Mouse (Mus musculus): ENCODE data around the gene 4930432M17Rik. TPM values are rescaled to one million over a fixed set of nuclear protein-coding genes. Genes with fewer than 3 reads are reported as not detected.

The 4930432M17Rik gene
- not detected in 2 replicates for polyA plus RNA-seq (2015; fragmentation: Nextera tagmentation; extraction: Ambion mirVana)

DNA sequence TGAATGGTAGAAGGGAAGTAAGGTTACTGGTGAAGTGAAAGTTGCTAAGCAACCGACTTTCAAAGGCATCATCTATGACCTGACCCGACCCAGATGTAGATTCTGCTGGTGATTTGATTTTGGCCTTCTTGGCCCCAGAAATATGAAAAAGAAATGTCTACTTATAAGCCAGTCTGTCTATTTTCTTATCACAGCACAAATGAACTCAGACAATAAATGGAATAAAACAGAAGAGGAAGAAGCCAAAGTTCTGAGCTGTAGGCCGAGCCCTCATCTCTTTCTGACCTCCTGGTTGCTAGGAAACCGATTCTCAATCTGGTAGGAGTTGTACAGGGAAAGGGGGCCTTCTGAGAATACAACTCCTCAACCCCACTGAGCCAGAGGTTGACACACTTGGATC lies at the start of gene 4930432M17Rik:
Gene 4930432M17Rik (plus strand): TSS at position 301 of the 400 bp plus-strand sequence.
- no peaks in the 10 kb centered on the region for H3K27me3 ChIP-seq
- no peak within 1 kb of the TSS for H3K9ac ChIP-seq
- H3K36me3 ChIP-seq = no peaks in the 10 kb centered on the region
- H3K4me2 ChIP-seq = no peak within 1 kb of the TSS
- no peaks in the 10 kb centered on the region for H3K9me3 ChIP-seq
- no peaks in the 10 kb centered on the region for H3K4me1 ChIP-seq (replicated peaks)
- ATAC-seq (ENCODE audit: low read depth) = no peak
- H3K27ac ChIP-seq (replicated peaks) = no peak within 1 kb of the TSS
- WGBS = 73% methylated on average over 4 of the region's 4 CpGs
- H3K4me3 ChIP-seq = no peak within 1 kb of the TSS

DNA sequence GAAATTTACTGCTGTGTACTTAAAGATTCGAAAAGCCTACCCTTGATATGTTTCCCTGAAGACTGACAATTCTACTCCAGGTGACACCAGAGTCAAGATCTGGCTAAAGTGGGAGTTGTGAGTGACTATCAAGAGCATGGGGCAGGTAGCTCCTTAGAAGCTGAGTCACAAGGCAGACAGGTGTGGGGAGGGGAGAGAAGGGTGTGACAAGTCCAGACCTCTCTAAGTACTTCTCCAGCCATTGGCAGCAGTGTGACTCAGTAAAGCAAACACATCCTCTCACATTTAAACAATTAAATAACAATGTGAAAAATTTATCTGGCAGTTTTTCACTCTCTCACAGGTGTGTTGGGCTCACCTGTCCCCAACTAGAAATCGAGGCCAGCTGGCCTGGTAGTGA lies 44.9 kb upstream of the 4930432M17Rik start:
- ATAC-seq (ENCODE audit: low read depth) = no peak
- Histone ChIP-seq H3K4me2 (no peak overlapping the region), H3K9ac (no peak overlapping the region), H3K4me1 (replicated peaks) (no peaks in the 10 kb centered on the region), H3K36me3 (no peaks in the 10 kb centered on the region), H3K27ac (replicated peaks) (no peak overlapping the region), H3K4me3 (no peak overlapping the region), H3K9me3 (no peaks in the 10 kb centered on the region), H3K27me3 (no peaks in the 10 kb centered on the region)
- 81% methylated on average over 2 of the region's 2 CpGs for WGBS

GRCm38 (mm10) chr3:121626273-121626672 lies 44.3 kb upstream of the 4930432M17Rik start:
- no peaks in the 10 kb centered on the region for H3K9me3 ChIP-seq
- no peak overlapping the region for H3K4me2 ChIP-seq
- no peak for ATAC-seq (ENCODE audit: low read depth)
- H3K36me3 ChIP-seq = no peaks in the 10 kb centered on the region
- H3K4me3 ChIP-seq = no peak overlapping the region
- H3K27me3 ChIP-seq = no peaks in the 10 kb centered on the region
- no peak overlapping the region for H3K27ac ChIP-seq (replicated peaks)
- WGBS = 97% methylated on average over 3 of the region's 3 CpGs
- no peak overlapping the region for H3K9ac ChIP-seq
- H3K4me1 ChIP-seq (replicated peaks) = no peaks in the 10 kb centered on the region

DNA sequence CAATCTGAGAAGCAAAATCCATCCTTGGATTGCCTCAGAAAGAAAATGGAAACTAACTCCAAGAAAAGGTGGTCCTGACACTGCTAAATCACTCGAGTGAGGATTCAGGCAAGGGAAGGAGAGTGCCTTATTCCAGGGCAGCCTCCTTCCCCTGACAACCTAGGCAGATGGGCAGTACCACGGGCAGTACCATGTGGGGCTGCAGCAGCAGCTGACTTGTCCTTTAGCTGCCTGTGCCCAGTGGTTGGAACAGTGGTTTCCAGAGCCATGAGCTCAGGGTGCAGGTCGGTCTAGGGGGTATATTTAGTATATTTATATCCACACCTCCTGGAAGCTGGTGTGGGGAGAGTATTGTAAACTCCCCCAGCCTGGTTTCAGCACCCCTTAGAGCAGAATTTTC lies 42.3 kb upstream of the 4930432M17Rik start:
- no peak overlapping the region for H3K27ac ChIP-seq (replicated peaks)
- no peak overlapping the region for H3K4me3 ChIP-seq
- H3K4me1 ChIP-seq (replicated peaks) = no peaks in the 10 kb centered on the region
- H3K9me3 ChIP-seq = no peaks in the 10 kb centered on the region
- H3K4me2 ChIP-seq = no peak overlapping the region
- no peak for ATAC-seq (ENCODE audit: low read depth)
- H3K9ac ChIP-seq = no peak overlapping the region
- no peaks in the 10 kb centered on the region for H3K36me3 ChIP-seq
- no peaks in the 10 kb centered on the region for H3K27me3 ChIP-seq
- 63% methylated on average over 3 of the region's 3 CpGs for WGBS

DNA sequence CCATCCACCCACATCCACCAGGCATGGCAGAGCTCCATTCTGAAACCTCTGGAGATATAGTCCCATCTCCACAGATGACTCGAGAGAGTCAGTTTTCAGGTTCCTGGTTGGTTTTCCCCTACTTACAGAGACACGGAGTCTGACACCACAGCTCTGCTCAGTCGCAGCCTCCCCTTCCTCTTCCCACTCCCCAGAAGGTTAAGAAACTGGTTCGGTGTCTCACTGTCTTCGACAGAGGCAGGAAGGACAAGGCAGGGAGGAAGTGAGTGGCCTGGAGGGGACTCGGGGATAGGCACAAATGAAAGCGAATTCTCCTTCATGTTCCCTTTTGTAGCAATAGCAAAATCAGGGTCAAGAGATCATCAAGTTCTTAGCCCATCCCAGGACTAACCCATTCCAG lies 39.9 kb upstream of the 4930432M17Rik start:
- Histone ChIP-seq H3K27me3 (no peaks in the 10 kb centered on the region), H3K9me3 (no peaks in the 10 kb centered on the region), H3K4me3 (no peak overlapping the region), H3K4me1 (replicated peaks) (no peaks in the 10 kb centered on the region), H3K4me2 (no peak overlapping the region), H3K36me3 (no peaks in the 10 kb centered on the region), H3K9ac (no peak overlapping the region), H3K27ac (replicated peaks) (no peak overlapping the region)
- WGBS = 81% methylated on average over 7 of the region's 7 CpGs
- ATAC-seq (ENCODE audit: low read depth) = no peak

GRCm38 (mm10) chr3:121634963-121635362 lies 35.6 kb upstream of the 4930432M17Rik start:
- no peaks in the 10 kb centered on the region for H3K27me3 ChIP-seq
- H3K4me2 ChIP-seq = no peak overlapping the region
- no peaks in the 10 kb centered on the region for H3K9me3 ChIP-seq
- H3K9ac ChIP-seq = no peak overlapping the region
- no peak overlapping the region for H3K4me3 ChIP-seq
- H3K36me3 ChIP-seq = no peaks in the 10 kb centered on the region
- H3K27ac ChIP-seq (replicated peaks) = no peak overlapping the region
- WGBS = 91% methylated on average over 3 of the region's 3 CpGs
- ATAC-seq (ENCODE audit: low read depth) = no peak
- H3K4me1 ChIP-seq (replicated peaks) = no peaks in the 10 kb centered on the region

DNA sequence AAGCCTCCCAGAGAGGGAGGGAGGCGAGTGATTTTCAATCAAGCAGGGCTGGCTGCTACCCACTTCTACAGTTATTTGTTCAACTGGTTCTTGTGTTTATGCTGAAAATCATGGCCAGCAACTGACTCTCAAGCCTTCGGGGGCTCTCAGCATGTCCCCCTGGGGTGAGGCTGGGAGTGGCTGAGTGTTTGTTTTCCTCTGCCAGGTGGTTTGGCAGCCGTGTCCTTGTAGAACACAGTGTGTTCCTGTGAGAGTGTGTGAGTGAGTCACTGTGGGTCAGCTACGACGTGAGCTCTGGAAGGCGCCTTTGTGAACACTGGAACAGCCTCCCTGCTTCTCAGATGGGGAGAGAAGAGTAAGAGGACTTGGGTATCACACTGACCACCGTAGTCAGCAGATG lies 35.1 kb upstream of the 4930432M17Rik start:
- Histone ChIP-seq H3K4me1 (replicated peaks) (0 out of 2 replicates have a peak, but pooled peaks cover 3% of the 10 kb centered on the region), H3K4me3 (no peak overlapping the region), H3K36me3 (no peaks in the 10 kb centered on the region), H3K27ac (replicated peaks) (no peak overlapping the region), H3K9me3 (no peaks in the 10 kb centered on the region), H3K9ac (no peak overlapping the region), H3K4me2 (no peak overlapping the region), H3K27me3 (no peaks in the 10 kb centered on the region)
- 73% methylated on average over 7 of the region's 7 CpGs for WGBS
- no peak for ATAC-seq (ENCODE audit: low read depth)

GRCm38 (mm10) chr3:121636315-121636714 lies 34.2 kb upstream of the 4930432M17Rik start:
- no peak overlapping the region for H3K4me2 ChIP-seq
- no peak overlapping the region for H3K4me3 ChIP-seq
- H3K4me1 ChIP-seq (replicated peaks) = 0 out of 2 replicates have a peak, but pooled peaks cover 5% of the 10 kb centered on the region
- ATAC-seq (ENCODE audit: low read depth) = no peak
- H3K9ac ChIP-seq = no peak overlapping the region
- WGBS = 83% methylated on average over 6 of the region's 6 CpGs
- H3K9me3 ChIP-seq = no peaks in the 10 kb centered on the region
- no peaks in the 10 kb centered on the region for H3K27me3 ChIP-seq
- H3K27ac ChIP-seq (replicated peaks) = no peak overlapping the region
- no peaks in the 10 kb centered on the region for H3K36me3 ChIP-seq

- 79% methylated on average over 7 of the region's 7 CpGs for WGBS
- no peak overlapping the region for H3K27ac ChIP-seq (replicated peaks)
Observed at GRCm38 (mm10) chr3:121636748-121637147, 33.8 kb upstream of the 4930432M17Rik start.

GRCm38 (mm10) chr3:121637792-121638191 lies 32.8 kb upstream of the 4930432M17Rik start:
- Histone ChIP-seq H3K9me3 (no peaks in the 10 kb centered on the region), H3K9ac (no peak overlapping the region), H3K27me3 (no peaks in the 10 kb centered on the region), H3K36me3 (no peaks in the 10 kb centered on the region), H3K4me1 (replicated peaks) (0 out of 2 replicates have a peak, but pooled peaks cover 5% of the 10 kb centered on the region), H3K4me2 (no peak overlapping the region), H3K4me3 (no peak overlapping the region), H3K27ac (replicated peaks) (no peak overlapping the region)
- WGBS = 85% methylated on average over 5 of the region's 5 CpGs
- ATAC-seq (ENCODE audit: low read depth) = no peak

More at GRCm38 (mm10) chr3:121636748-121637147, 33.8 kb upstream of the 4930432M17Rik start:
- Histone ChIP-seq H3K4me3 (no peak overlapping the region), H3K9me3 (no peaks in the 10 kb centered on the region), H3K4me1 (replicated peaks) (0 out of 2 replicates have a peak, but pooled peaks cover 5% of the 10 kb centered on the region), H3K4me2 (no peak overlapping the region), H3K36me3 (no peaks in the 10 kb centered on the region), H3K9ac (no peak overlapping the region), H3K27me3 (no peaks in the 10 kb centered on the region)
- no peak for ATAC-seq (ENCODE audit: low read depth)

GRCm38 (mm10) chr3:121638241-121638640 lies 32.3 kb upstream of the 4930432M17Rik start:
- no peaks in the 10 kb centered on the region for H3K27me3 ChIP-seq
- no peak overlapping the region for H3K9ac ChIP-seq
- no peak overlapping the region for H3K4me3 ChIP-seq
- ATAC-seq (ENCODE audit: low read depth) = no peak
- WGBS = 92% methylated on average over 3 of the region's 3 CpGs
- no peaks in the 10 kb centered on the region for H3K9me3 ChIP-seq
- no peaks in the 10 kb centered on the region for H3K36me3 ChIP-seq
- H3K4me2 ChIP-seq = no peak overlapping the region
- no peak overlapping the region for H3K27ac ChIP-seq (replicated peaks)
- 0 out of 2 replicates have a peak, but pooled peaks cover 5% of the 10 kb centered on the region for H3K4me1 ChIP-seq (replicated peaks)

GRCm38 (mm10) chr3:121640611-121641010 lies 30.0 kb upstream of the 4930432M17Rik start:
- no peaks in the 10 kb centered on the region for H3K27me3 ChIP-seq
- no peak for ATAC-seq (ENCODE audit: low read depth)
- H3K9me3 ChIP-seq = no peaks in the 10 kb centered on the region
- 0 out of 2 replicates have a peak, but pooled peaks cover 9% of the 10 kb centered on the region for H3K4me1 ChIP-seq (replicated peaks)
- WGBS = 75% methylated on average over 2 of the region's 2 CpGs
- no peak overlapping the region for H3K4me3 ChIP-seq
- H3K36me3 ChIP-seq = no peaks in the 10 kb centered on the region
- H3K9ac ChIP-seq = no peak overlapping the region
- H3K27ac ChIP-seq (replicated peaks) = no peak overlapping the region
- no peak overlapping the region for H3K4me2 ChIP-seq

DNA sequence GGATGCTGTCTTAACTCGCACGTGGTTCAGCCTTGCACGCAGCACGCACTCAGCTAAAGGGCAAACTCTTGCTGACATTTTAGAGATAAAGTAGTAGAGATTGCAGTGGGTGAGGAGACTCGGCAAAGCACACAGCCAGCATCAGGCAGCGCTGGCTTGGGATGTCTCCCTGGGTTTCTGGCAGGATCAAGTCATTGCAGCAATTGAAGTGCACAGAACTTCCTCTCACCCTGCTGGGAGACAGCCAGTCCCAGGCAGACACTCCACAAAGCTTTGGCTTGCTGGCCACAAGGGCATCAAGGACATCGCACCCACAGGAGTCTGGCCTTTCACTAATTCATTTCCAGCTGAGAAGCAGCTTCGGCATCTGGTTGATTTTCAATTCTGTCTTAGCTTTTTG lies 27.3 kb upstream of the 4930432M17Rik start:
- no peak overlapping the region for H3K4me2 ChIP-seq
- ATAC-seq (ENCODE audit: low read depth) = no peak
- WGBS = 66% methylated on average over 8 of the region's 8 CpGs

More for the DNA sequence above, 27.3 kb upstream of the 4930432M17Rik start:
- no peak overlapping the region for H3K27ac ChIP-seq (replicated peaks)
- no peaks in the 10 kb centered on the region for H3K9me3 ChIP-seq
- no peaks in the 10 kb centered on the region for H3K36me3 ChIP-seq
- H3K4me3 ChIP-seq = no peak overlapping the region
- H3K4me1 ChIP-seq (replicated peaks) = peaks cover 9% of the 10 kb centered on the region; the same call in 1 of the 2 replicates
- H3K27me3 ChIP-seq = no peaks in the 10 kb centered on the region
- H3K9ac ChIP-seq = no peak overlapping the region
